Mouse (Mus musculus) thymus, adult 18-20 months (tissue): ENCODE data around the gene Psmc5.
"Not testable (repeated sequence)": the region's sequence is repeated elsewhere in the genome, so short reads cannot be mapped to it uniquely, and the experiment has no call there.

ENCODE experiments used
- DNase-seq, 2 experiments: peaks; one replicate each; pipeline ENCODE4 v3.0.0; 2022; ENCODE audit warnings: mixed read lengths in 2 of 2

Psmc5 gene

DNA sequence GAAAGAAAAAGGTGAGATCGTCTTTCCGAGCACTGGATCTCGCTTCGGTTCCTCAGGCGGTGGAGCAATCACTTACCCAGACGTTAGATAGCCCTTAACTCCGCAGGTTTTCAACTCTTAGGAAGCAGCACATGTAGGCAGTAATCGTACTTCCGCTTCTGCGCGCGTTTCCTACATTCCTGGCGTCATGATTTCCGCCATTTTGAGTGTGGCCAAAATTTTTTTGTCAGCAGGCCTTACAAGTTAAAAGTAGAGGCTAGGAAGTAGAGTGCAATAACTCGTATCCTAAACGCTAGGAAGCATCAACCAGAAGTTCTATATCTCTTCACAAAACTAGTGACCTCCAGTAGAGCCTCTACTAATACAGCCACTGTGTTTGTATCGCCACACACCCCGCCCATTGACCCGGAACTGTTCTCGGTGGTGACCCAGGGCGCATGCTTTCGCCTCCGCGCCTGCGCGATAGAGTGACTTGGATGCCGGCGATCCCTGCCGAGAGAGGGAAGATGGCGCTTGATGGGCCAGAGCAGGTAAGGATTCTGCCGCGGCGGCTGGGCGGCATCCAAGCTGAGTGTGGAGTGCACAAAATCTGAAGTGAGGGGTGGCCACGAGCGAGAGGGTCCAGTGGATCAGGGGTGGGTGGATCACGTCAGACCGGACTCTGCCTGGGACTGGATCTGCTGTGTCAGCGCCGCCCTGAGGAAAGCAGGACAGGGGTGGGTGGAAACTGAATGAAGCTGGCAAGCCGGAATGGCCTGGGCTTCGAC, at the start of gene Psmc5, which contains the start of gene Ftsj3:
Gene Psmc5, plus strand, starts transcription at position 470 of the 767 bp plus-strand sequence.
Gene Ftsj3, minus strand, starts transcription at position 395 of the 767 bp plus-strand sequence.
- DNase-seq = peak; percentile 93 to 96

- no peak for DNase-seq
Measured at GRCm38 (mm10) chr11:106212771-106213170, 43.2 kb upstream of the Psmc5 start.

GRCm38 (mm10) chr11:106214856-106215255, 41.1 kb upstream of the Psmc5 start:
- DNase-seq = no peak

DNA sequence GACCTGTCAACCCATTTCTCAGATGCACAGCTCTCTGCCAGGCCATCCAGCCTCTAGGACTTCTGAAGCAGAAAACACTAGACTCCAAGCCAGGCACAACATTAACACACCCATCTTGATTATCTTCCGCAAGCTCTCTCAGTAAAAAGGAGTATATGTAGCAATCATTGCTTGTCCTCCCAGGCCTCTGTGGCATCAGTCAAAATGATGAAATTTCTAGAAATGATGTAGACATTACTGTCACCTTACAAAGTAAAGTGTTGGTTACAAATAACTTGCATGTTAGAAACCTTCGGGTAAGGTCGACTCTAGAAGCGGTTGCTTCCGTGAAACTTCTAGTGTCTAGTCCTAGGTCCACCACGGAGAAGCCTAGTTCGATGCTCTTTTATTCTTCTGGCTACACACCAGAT, 40.5 kb upstream of the Psmc5 start:
- DNase-seq = no peak

GRCm38 (mm10) chr11:106215927-106216729, 39.8 kb upstream of the Psmc5 start, which contains the start of gene Ccdc47:
TSS of gene Ccdc47 (minus strand) at chr11:106216344.
- DNase-seq = peak; percentile 89 to 95

- DNase-seq = peak; percentile 81 to 86
Measured at GRCm38 (mm10) chr11:106216730-106217490, 39.0 kb upstream of the Psmc5 start, which contains the start of gene Ddx42. TSS of gene Ddx42 (plus strand) at chr11:106216926.

GRCm38 (mm10) chr11:106220603-106221002, 35.4 kb upstream of the Psmc5 start:
- DNase-seq = no peak

- DNase-seq = not testable (repeated sequence)
Measured at GRCm38 (mm10) chr11:106233978-106234377, 22.0 kb upstream of the Psmc5 start.

- DNase-seq = no peak
Measured at GRCm38 (mm10) chr11:106246834-106247233, 9.1 kb upstream of the Psmc5 start.

DNA sequence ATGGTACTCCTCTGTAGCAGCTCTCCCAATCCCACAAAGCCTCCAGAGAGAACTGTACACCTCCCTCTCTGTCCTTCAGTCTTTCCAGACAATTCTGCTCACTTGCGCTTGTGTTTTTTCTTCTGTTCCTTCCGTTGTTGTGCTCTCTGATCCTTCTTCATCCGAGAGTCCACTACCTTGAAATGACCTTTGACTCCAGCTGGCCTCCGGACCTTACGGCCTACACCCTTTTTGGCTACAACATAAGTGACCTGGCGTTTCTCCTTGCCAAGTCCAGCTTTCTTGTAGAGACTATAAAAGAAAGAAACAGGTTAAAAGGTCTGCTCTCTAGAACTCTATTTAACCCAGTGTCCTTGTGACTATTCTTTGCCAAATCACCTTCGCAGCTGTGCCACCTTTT, 6.6 kb upstream of the Psmc5 start:
- DNase-seq = no peak

GRCm38 (mm10) chr11:106254767-106255166, 1.2 kb upstream of the Psmc5 start:
- no peak for DNase-seq

- no peak for DNase-seq
Measured at GRCm38 (mm10) chr11:106255174-106255573, 780 bp upstream of the Psmc5 start.

DNA sequence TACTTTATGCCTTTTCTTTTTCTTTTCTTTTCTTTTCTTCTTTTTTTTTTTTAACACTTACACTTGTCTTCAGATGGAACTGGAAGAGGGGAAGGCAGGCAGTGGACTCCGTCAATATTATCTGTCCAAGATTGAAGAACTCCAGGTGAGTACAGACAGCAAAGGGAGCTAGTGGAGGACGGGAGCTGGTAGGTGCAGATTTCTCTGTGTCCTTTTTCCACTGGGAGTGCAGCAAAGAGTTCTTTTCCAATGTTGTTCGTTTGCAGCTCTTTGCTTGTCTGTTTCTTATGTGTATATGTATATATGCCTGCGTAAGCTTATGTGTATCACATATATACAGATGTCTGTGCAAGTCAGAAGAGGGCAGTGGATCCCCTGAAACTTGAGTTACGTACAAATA, 821 bp downstream of the Psmc5 start:
- DNase-seq = no peak

- DNase-seq = no peak
Measured at GRCm38 (mm10) chr11:106260826-106261450, 5.0 kb downstream of the Psmc5 start.

- no peak for DNase-seq
Measured at GRCm38 (mm10) chr11:106263963-106264362, 8.0 kb downstream of the Psmc5 start.

DNA sequence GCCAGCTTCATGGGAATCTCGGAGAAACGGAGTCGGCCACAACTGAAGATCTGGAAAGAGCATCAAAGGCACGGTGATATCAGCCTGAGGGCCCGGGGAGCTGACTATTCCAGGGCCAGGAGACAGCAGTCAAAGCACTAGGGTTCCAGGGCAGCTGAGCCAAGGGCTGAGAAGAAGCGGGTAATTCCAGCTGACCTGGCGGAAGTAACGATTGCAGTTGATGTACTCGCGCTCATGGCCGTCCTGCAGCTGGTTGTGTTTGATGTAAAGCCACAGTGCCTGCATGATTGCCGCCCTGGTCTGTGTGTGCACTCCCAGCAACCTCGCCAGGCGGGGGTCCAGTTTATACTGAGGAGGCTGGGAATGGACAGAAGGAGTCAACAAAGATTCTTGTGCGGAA, 9.0 kb downstream of the Psmc5 start:
- no peak for DNase-seq

DNA sequence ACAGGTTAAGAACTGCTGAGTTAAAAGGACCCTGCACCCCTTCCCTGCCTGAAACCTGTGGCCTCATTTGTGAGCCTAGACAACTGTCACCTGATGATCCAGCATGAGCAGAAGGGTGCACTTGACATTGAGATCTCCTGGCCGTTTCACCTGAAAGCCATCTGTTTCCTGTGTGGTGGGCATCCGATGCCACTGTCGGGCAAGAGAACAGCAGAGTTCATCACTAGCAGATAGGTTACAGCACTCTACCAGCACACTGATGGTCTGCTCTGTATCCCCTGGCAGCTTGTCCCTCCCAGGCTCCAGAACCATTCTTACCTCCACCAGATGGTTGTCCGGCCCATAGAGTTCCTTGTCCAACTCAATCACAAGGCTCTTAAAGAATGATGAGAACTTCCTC, 9.6 kb downstream of the Psmc5 start:
- DNase-seq = no peak

- no peak for DNase-seq
Measured at GRCm38 (mm10) chr11:106266431-106266830, 10.5 kb downstream of the Psmc5 start.

DNA sequence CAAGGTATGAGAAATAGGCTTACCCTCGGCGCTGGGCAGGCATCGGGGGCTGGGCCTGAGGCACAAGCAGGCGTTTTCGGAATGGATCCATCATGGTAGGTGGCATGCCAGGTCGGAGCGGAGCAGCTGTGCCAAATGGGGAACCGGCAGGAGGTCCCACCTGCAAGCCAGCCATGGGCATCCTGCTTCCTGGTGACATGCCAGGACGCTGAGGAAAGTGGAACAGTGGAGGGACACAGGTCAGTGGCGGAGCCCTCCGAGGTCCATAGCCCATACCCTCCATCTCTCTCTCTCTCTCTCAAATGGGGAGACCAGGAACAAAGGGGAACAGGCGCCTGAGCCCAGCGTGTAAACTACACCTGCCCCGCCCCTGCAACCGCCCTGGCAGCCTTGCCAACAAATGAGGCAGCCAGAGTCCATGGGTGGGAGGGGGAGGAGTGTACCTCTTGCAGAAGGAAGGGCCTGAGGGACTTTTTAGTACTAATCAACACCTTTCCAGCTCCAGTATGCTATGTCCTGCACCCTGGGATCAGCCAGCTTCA, 11.4 kb downstream of the Psmc5 start:
- no peak for DNase-seq

DNA sequence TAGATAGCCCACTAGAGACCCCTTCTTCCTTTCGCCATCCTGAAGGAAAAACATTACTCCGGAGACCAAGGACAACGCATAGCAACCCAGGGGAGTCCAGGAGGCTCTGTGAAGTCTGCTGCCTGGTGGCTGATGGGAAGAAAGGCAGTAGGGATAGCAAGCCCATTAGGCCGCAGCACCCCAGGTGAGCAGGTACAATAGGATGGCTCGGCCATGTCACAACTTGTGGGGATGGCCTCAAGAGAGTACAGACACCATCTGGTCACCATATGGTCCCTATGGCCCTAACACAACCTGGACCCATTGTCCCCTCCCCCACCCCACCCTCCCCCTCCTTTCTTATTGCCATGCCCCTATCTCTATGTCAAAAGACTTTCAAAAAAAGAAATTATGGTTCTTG, 11.9 kb downstream of the Psmc5 start:
- no peak for DNase-seq

- DNase-seq = no peak
Measured at GRCm38 (mm10) chr11:106268326-106269059, 12.5 kb downstream of the Psmc5 start.

DNA sequence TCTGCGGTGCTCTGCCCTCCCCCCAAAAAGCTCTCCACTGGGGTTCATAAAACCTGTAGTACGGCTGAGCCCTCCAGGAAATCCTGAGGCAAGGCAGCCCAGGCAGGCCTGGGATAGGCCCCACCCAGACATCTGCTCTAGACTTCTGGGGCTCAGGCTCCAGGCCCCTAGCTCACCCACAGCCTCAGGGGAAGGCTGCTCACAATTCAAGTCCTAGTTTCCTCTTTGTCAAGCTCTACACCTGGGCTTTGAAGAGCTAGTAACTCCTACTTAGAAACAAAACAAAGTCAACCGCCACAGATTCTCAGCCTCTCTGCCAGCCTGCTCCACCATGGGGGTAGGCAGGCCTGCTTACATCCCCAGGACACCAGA, 13.1 kb downstream of the Psmc5 start:
- DNase-seq = peak; percentile 71 to 81
